Mouse (Mus musculus) myocyte (in vitro differentiated cells): ENCODE measurements around the gene Stx19.

Experiments
- CEBPB ChIP-seq: IDR thresholded peaks from 2 replicates; pipeline ENCODE4 v1.6.1; 2011; ENCODE audit warnings: mild to moderate bottlenecking, moderate library complexity; ENCODE audit not compliant: poor library complexity, insufficient read depth, severe bottlenecking
- E2F4 ChIP-seq: IDR thresholded peaks from one replicate; pipeline ENCODE4 v1.6.1; 2011; ENCODE audit warnings: mild to moderate bottlenecking, control low read depth, moderate library complexity; ENCODE audit not compliant: insufficient read depth
- MAX ChIP-seq: IDR thresholded peaks from one replicate; pipeline ENCODE4 v1.6.1; 2011; ENCODE audit warnings: low read depth, mild to moderate bottlenecking, control low read depth
- MYOD1 ChIP-seq, 3 experiments: IDR thresholded peaks; one replicate each; pipeline ENCODE4 v1.6.1; 2011; ENCODE audit warnings: control low read depth in 2 of 3, low read depth in 2 of 3, mild to moderate bottlenecking in 2 of 3, moderate library complexity in 1 of 3; ENCODE audit not compliant: insufficient read length in 2 of 3, control insufficient read depth in 1 of 3
- MYOG ChIP-seq, 3 experiments: IDR thresholded peaks; one replicate each; pipeline ENCODE4 v1.6.1; 2011; ENCODE audit warnings: control low read depth in 2 of 3, low read depth in 2 of 3, mild to moderate bottlenecking in 2 of 3; ENCODE audit not compliant: insufficient read length in 2 of 3, control insufficient read depth in 1 of 3, insufficient read depth in 1 of 3
- POLR2A ChIP-seq: IDR thresholded peaks from one replicate; pipeline ENCODE4 v1.6.1; 2011; ENCODE audit warnings: low read depth, mild to moderate bottlenecking, control low read depth, moderate library complexity; ENCODE audit not compliant: insufficient read length
- POLR2AphosphoS2 ChIP-seq: IDR thresholded peaks from one replicate; pipeline ENCODE4 v1.6.1; 2011; ENCODE audit warnings: low read depth, control low read depth; ENCODE audit not compliant: insufficient read length
- REST ChIP-seq: IDR thresholded peaks from one replicate; pipeline ENCODE4 v1.6.1; 2011; ENCODE audit warnings: mild to moderate bottlenecking, control low read depth, moderate library complexity; ENCODE audit not compliant: insufficient read depth, insufficient read length
- SRF ChIP-seq: IDR thresholded peaks from one replicate; pipeline ENCODE4 v1.6.1; 2011; ENCODE audit warnings: low read depth; ENCODE audit not compliant: control insufficient read depth, insufficient read length
- TCF12 ChIP-seq: IDR thresholded peaks from one replicate; pipeline ENCODE4 v1.6.1; 2011; ENCODE audit warnings: mild to moderate bottlenecking, control low read depth; ENCODE audit not compliant: poor library complexity, insufficient read depth, severe bottlenecking
- TCF3 ChIP-seq: IDR thresholded peaks from one replicate; pipeline ENCODE4 v1.6.1; 2011; ENCODE audit warnings: low read depth, control low read depth; ENCODE audit not compliant: insufficient read length
- USF1 ChIP-seq: IDR thresholded peaks from one replicate; pipeline ENCODE4 v1.6.1; 2011; ENCODE audit warnings: low read depth, mild to moderate bottlenecking, control low read depth, moderate library complexity

DNA sequence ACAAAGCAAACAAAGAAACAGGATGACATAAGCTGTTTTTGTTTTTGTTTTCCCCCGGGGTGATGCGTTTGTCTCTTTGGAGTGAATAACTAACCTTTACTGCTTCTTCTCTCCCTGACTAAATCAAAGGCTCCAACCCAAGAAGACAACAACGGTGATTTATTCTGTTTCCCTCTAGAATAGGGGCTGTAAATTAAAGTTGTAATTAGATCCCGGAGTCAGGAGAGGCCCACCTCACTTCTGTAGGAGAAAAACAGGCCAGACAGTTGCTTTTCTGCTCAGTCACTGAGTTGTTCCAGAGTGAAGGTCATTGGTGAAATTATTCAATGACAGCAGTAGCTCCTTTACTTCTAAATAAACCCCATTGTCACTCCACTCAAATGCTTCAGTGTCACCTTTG, 58.7 kb downstream of the Stx19 start:
- TF ChIP-seq POLR2A (no peak), E2F4 (no peak), TCF12 (no peak), MYOD1 (IDR thresholded peaks at IDR 0.05; ENCODE audit: control insufficient read depth in 1 of 3, insufficient read length in 2 of 3, low read depth in 2 of 3) (no peak), USF1 (no peak), POLR2AphosphoS2 (no peak), CEBPB (no peak), REST (no peak), MAX (no peak), SRF (no peak), MYOG (IDR thresholded peaks at IDR 0.05; ENCODE audit: control insufficient read depth in 1 of 3, insufficient read depth in 1 of 3, insufficient read length in 2 of 3, low read depth in 2 of 3) (no peak), TCF3 (no peak)
